Mouse (Mus musculus) retina, postnatal 1 day (tissue): ENCODE measurements at regions not wholly inside any gene's neighbourhood (a gene's known extent, or its start where the extent isn't known, plus 50 kb on each side); places are given as distances from the start of the nearest gene placed in this dataset.
A peak's percentile ranks its signal among the peaks of the same experiment; 100 is the strongest.
"Not testable (repeated sequence)": the region's sequence is repeated elsewhere in the genome, so short reads cannot be mapped to it uniquely, and the experiment has no call there.

Experiments used
- DNase-seq: peaks from one replicate; pipeline ENCODE4 v3.0.0-alpha.2; 2012

GRCm38 (mm10) chr1:12025791-12026190 is 611.9 kb downstream of the A830018L16Rik start:
- DNase-seq: peak; percentile 62

- no peak for DNase-seq
Observed at GRCm38 (mm10) chr1:12027442-12027841, 613.5 kb downstream of the A830018L16Rik start.

GRCm38 (mm10) chr1:12028074-12028473 is 614.2 kb downstream of the A830018L16Rik start:
- DNase-seq: no peak

- no peak for DNase-seq
Observed at GRCm38 (mm10) chr1:12051931-12052482, 638.1 kb downstream of the A830018L16Rik start.

GRCm38 (mm10) chr1:12055865-12056560 is 642.1 kb downstream of the A830018L16Rik start:
- DNase-seq: peak; percentile 68

GRCm38 (mm10) chr1:12065016-12065513 is 651.2 kb downstream of the A830018L16Rik start:
- no peak for DNase-seq

GRCm38 (mm10) chr1:12092564-12093504 is 678.9 kb downstream of the A830018L16Rik start:
- peak; percentile 1 for DNase-seq

- no peak for DNase-seq
Observed at GRCm38 (mm10) chr1:12115041-12115828, 701.3 kb downstream of the A830018L16Rik start.

GRCm38 (mm10) chr1:12117083-12117482 is 703.2 kb downstream of the A830018L16Rik start:
- no peak for DNase-seq

GRCm38 (mm10) chr1:12120926-12121325 is 707.0 kb downstream of the A830018L16Rik start:
- DNase-seq: no peak

GRCm38 (mm10) chr1:12126611-12127010 is 712.7 kb downstream of the A830018L16Rik start:
- DNase-seq: not testable (repeated sequence)

GRCm38 (mm10) chr1:12170503-12170902 is 756.6 kb downstream of the A830018L16Rik start:
- no peak for DNase-seq

- no peak for DNase-seq
Observed at GRCm38 (mm10) chr1:12189646-12190233, 775.8 kb downstream of the A830018L16Rik start.

GRCm38 (mm10) chr1:12192588-12192987 is 778.7 kb downstream of the A830018L16Rik start:
- no peak for DNase-seq

GRCm38 (mm10) chr1:12231089-12231488 is 817.2 kb downstream of the A830018L16Rik start:
- DNase-seq: no peak

- DNase-seq: no peak
Observed at GRCm38 (mm10) chr1:12242090-12242489, 828.2 kb downstream of the A830018L16Rik start.

GRCm38 (mm10) chr1:12282493-12282892 is 868.6 kb downstream of the A830018L16Rik start:
- no peak for DNase-seq

GRCm38 (mm10) chr1:12285551-12285950 is 871.6 kb downstream of the A830018L16Rik start:
- DNase-seq: no peak

- no peak for DNase-seq
Observed at GRCm38 (mm10) chr1:12286026-12286425, 872.1 kb downstream of the A830018L16Rik start.

GRCm38 (mm10) chr1:12288521-12288920 is 874.6 kb downstream of the A830018L16Rik start:
- DNase-seq: no peak

- no peak for DNase-seq
Observed at GRCm38 (mm10) chr1:12291787-12292186, 877.9 kb downstream of the A830018L16Rik start.

GRCm38 (mm10) chr1:12318029-12318428 is 904.1 kb downstream of the A830018L16Rik start:
- no peak for DNase-seq
